In genomic region chr3:108571443-108572294, GRCm38 (mm10) we compare ENCODE assay signal across 8 mouse cellular contexts. TPM values are rescaled to one million over a fixed set of nuclear protein-coding genes. Genes with fewer than 3 reads are reported as not detected.
A peak's percentile ranks its signal among the peaks of the same experiment; 100 is the strongest.
DNase-seq lines count a peak whose midpoint lies in the region; ATAC-seq and TF ChIP-seq lines count a peak whose summit lies in the region.

Taf13 (plus strand) TSS chr3:108571698.

- intact Hi-C loops in heart, adult 2 months (cut with DNase I) = loop anchor here (1.0 to 2.0 kb wide), 3 partner anchors 8 to 81 kb away; partner anchors contain the start of genes Clcc1 and Wdr47

- no peaks in the 10 kb centered on the region for H3K36me3 ChIP-seq in embryonic facial prominence, embryonic 13.5 days
- no peaks in the 10 kb centered on the region for H3K36me3 ChIP-seq in heart, adult 2 months (ENCODE audit: control insufficient read depth, insufficient read depth, low read length)
- H3K36me3 ChIP-seq in limb, embryonic 13.5 days = no peaks in the 10 kb centered on the region
- no peaks in the 10 kb centered on the region for H3K36me3 ChIP-seq in midbrain, embryonic 16.5 days (ENCODE audit: control insufficient read depth, insufficient read depth, low read length)

- 1% methylated on average over 42 of the region's 42 CpGs for WGBS in embryonic facial prominence, embryonic 13.5 days
- under 1% methylated on average over 42 of the region's 42 CpGs for WGBS in heart, adult 2 months
- WGBS in limb, embryonic 13.5 days = under 1% methylated on average over 42 of the region's 42 CpGs
- 2% methylated on average over 42 of the region's 42 CpGs for WGBS in midbrain, embryonic 16.5 days

- H3K9me3 ChIP-seq in embryonic facial prominence, embryonic 13.5 days = no peaks in the 10 kb centered on the region
- no peaks in the 10 kb centered on the region for H3K9me3 ChIP-seq in limb, embryonic 13.5 days
- H3K9me3 ChIP-seq in midbrain, embryonic 16.5 days (replicated peaks; ENCODE audit: control insufficient read depth, low read length, poor library complexity, severe bottlenecking) = no peaks in the 10 kb centered on the region

- peak within 1 kb of the TSS; percentile 73 for H3K27ac ChIP-seq in embryonic facial prominence, embryonic 13.5 days
- peak within 1 kb of the TSS; percentile 90 for H3K27ac ChIP-seq in heart, adult 2 months
- H3K27ac ChIP-seq in limb, embryonic 13.5 days = peak within 1 kb of the TSS; percentile 69
- peak within 1 kb of the TSS; percentile 70 for H3K27ac ChIP-seq in midbrain, embryonic 16.5 days (ENCODE audit: low read length)

- peak within 1 kb of the TSS; percentile 70 for H3K4me2 ChIP-seq in embryonic facial prominence, embryonic 13.5 days
- H3K4me2 ChIP-seq in limb, embryonic 13.5 days (replicated peaks) = peak within 1 kb of the TSS; percentile 79
- H3K4me2 ChIP-seq in midbrain, embryonic 16.5 days (ENCODE audit: low read length) = peak within 1 kb of the TSS; percentile 79

- H3K27me3 ChIP-seq in embryonic facial prominence, embryonic 13.5 days = no peaks in the 10 kb centered on the region
- no peaks in the 10 kb centered on the region for H3K27me3 ChIP-seq in heart, adult 2 months (ENCODE audit: control insufficient read depth, insufficient read depth, low read length)
- no peaks in the 10 kb centered on the region; the same call in 1 of the 2 replicates for H3K27me3 ChIP-seq in limb, embryonic 13.5 days
- no peaks in the 10 kb centered on the region for H3K27me3 ChIP-seq in midbrain, embryonic 16.5 days (ENCODE audit: control insufficient read depth, insufficient read depth, low read depth, low read length)

- TF ChIP-seq CTCF in heart, adult 2 months (IDR thresholded peaks at IDR 0.05) = no peak

- no peaks in the 10 kb centered on the region for H3K79me2 ChIP-seq in heart, adult 2 months (replicated peaks; ENCODE audit: control insufficient read depth, insufficient read depth, low read length)

- peak within 1 kb of the TSS; percentile 70 for H3K4me3 ChIP-seq in embryonic facial prominence, embryonic 13.5 days
- peak within 1 kb of the TSS; percentile 80 for H3K4me3 ChIP-seq in heart, adult 2 months
- peak within 1 kb of the TSS; percentile 74 for H3K4me3 ChIP-seq in limb, embryonic 13.5 days
- peak within 1 kb of the TSS; percentile 47 for H3K4me3 ChIP-seq in midbrain, embryonic 16.5 days (ENCODE audit: low read depth, low read length)

- peak; percentile 70; the same call in 1 of the 2 replicates for TF ChIP-seq EP300 in heart, adult 2 months (IDR thresholded peaks at IDR 0.05; ENCODE audit: insufficient read depth, low read depth, low read length)

- peak; percentile 95 for DNase-seq in 3134 (ENCODE audit: extremely low read depth, insufficient read length, low spot score)
- peak; percentile 96 to 97 for DNase-seq in adrenal gland, postnatal 36 days
- DNase-seq in heart, adult 2 months = peak; percentile 97
- DNase-seq in kidney, adult 8-10 months = peak; percentile 96 to 97
- peak; percentile 93 to 95 for DNase-seq in spleen, postnatal 10 days (ENCODE audit: low spot score in 2 of 2)

- H3K4me1 ChIP-seq in embryonic facial prominence, embryonic 13.5 days = peaks cover 23% of the 10 kb centered on the region
- H3K4me1 ChIP-seq in heart, adult 2 months (ENCODE audit: control insufficient read depth, insufficient read depth, low read length) = peaks cover 3% of the 10 kb centered on the region
- H3K4me1 ChIP-seq in limb, embryonic 13.5 days = peaks cover 20% of the 10 kb centered on the region
- H3K4me1 ChIP-seq in midbrain, embryonic 16.5 days (ENCODE audit: control insufficient read depth, insufficient read depth, low read length) = peaks cover 17% of the 10 kb centered on the region

- ATAC-seq in embryonic facial prominence, embryonic 13.5 days (ENCODE audit: insufficient number of reproducible peaks, insufficient read depth, low FRiP score, low TSS enrichment, low read depth) = peak; percentile 96
- peak; percentile 98 for ATAC-seq in limb, embryonic 13.5 days (ENCODE audit: low FRiP score, low read depth)
- peak; percentile 98 for ATAC-seq in midbrain, embryonic 16.5 days

- peak; percentile 100 for TF ChIP-seq POLR2A in heart, adult 2 months (IDR thresholded peaks at IDR 0.05; ENCODE audit: insufficient read depth, low read depth, low read length)

- peak within 1 kb of the TSS; percentile 84 for H3K9ac ChIP-seq in embryonic facial prominence, embryonic 13.5 days
- H3K9ac ChIP-seq in heart, adult 2 months (ENCODE audit: low read depth, low read length) = peak within 1 kb of the TSS; percentile 89
- H3K9ac ChIP-seq in limb, embryonic 13.5 days = peak within 1 kb of the TSS; percentile 80
- H3K9ac ChIP-seq in midbrain, embryonic 16.5 days (ENCODE audit: low read depth, low read length) = peak within 1 kb of the TSS; percentile 59

RNA-seq across cellular contexts. Expression of gene Taf13, which starts in this region (rescaled TPM):
- 10 to 100 TPM; 29.2 to 36.0 TPM for total RNA-seq in adrenal gland, postnatal 36 days (2021)
- polyA plus RNA-seq in embryonic facial prominence, embryonic 13.5 days (2015; fragmentation: Nextera tagmentation; extraction: Ambion mirVana) = 43.3 and 53.2 TPM in 2 replicates
- total RNA-seq in heart, adult 2 months (2021) = 10 to 100 TPM; 11.1 to 14.4 TPM
- 4.5 and 7.5 TPM in 2 replicates for polyA plus RNA-seq in heart, adult 2 months (2012; rRNA removed)
- 42.1 and 42.3 TPM in 2 replicates for polyA plus RNA-seq in limb, embryonic 13.5 days (2015; fragmentation: Nextera tagmentation; extraction: Ambion mirVana)
- polyA plus RNA-seq in midbrain, embryonic 16.5 days (2015; fragmentation: Nextera tagmentation; extraction: Ambion mirVana) = 55.5 and 59.1 TPM in 2 replicates

Comparison
In these comparisons a context has a peak if more than half of its experiments do, and no peak if none do; other contexts are left out.
1. Peak in every context shown above with its lines: DNase-seq, ATAC-seq, H3K4me3 ChIP-seq and H3K27ac ChIP-seq.